Mouse (Mus musculus) lung, embryonic 14.5 days (tissue): ENCODE measurements around the gene Psd. TPM values are rescaled to one million over a fixed set of nuclear protein-coding genes. Genes with fewer than 3 reads are reported as not detected.
A peak's percentile ranks its signal among the peaks of the same experiment; 100 is the strongest.

Source experiments
- ATAC-seq: fragments of 200-750 bp; cut with Nextera tagmentation; 2 replicates; pipeline ENCODE4 v1.8.0; 2017; ENCODE audit warnings: mild to moderate bottlenecking, moderate TSS enrichment, moderate library complexity; ENCODE audit not compliant: insufficient read depth
- DNase-seq: peaks from one replicate; pipeline ENCODE4 v3.0.0-alpha.2; 2015
- H3K27ac ChIP-seq: fragments of 300-500 bp; sonication (generic); 2 replicates; pipeline ENCODE4 v1.5.1; 2014; ENCODE audit warnings: low read depth, mild to moderate bottlenecking, moderate library complexity
- H3K27me3 ChIP-seq: fragments of 300-500 bp; sonication (generic); 2 replicates; pipeline ENCODE4 v1.6.1; 2014; ENCODE audit warnings: low read length, control low read depth; ENCODE audit not compliant: insufficient read depth
- H3K36me3 ChIP-seq: fragments of 300-500 bp; sonication (generic); 2 replicates; pipeline ENCODE4 v1.6.1; 2014; ENCODE audit warnings: control low read depth; ENCODE audit not compliant: insufficient read depth
- H3K4me1 ChIP-seq: fragments of 300-500 bp; sonication (generic); 2 replicates; pipeline ENCODE4 v1.6.1; 2014; ENCODE audit warnings: antibody characterized with exemption, control low read depth; ENCODE audit not compliant: insufficient read depth
- H3K4me2 ChIP-seq: fragments of 300-500 bp; sonication (generic); 2 replicates; pipeline ENCODE4 v1.6.1; 2014; ENCODE audit warnings: mild to moderate bottlenecking
- H3K4me3 ChIP-seq: fragments of 300-500 bp; sonication (generic); 2 replicates; pipeline ENCODE4 v1.5.1; 2014; ENCODE audit warnings: low read depth, low read length
- H3K9ac ChIP-seq: fragments of 300-500 bp; sonication (generic); 2 replicates; pipeline ENCODE4 v1.6.1; 2014
- H3K9me3 ChIP-seq: fragments of 300-500 bp; sonication (generic); 2 replicates; pipeline ENCODE4 v1.6.1; 2016; ENCODE audit warnings: low read depth, low read length, control low read depth
- CTCF ChIP-seq: IDR thresholded peaks from 2 replicates; pipeline ENCODE4 v1.5.1; 2016; ENCODE audit warnings: antibody characterized with exemption, low read depth
- WGBS: fragments of 180-500 bp; shearing (Covaris S2); extraction: QIAGEN DNeasy Blood & Tissue Kit; methylation state at CpG from one replicate; pipeline ENCODE4 v1.1.7; 2014; 5-methylcytosine and 5-hydroxymethylcytosine counted together
- polyA plus RNA-seq: library from polyadenylated mRNA; unstranded; fragments of >200 nt; fragmentation: Nextera tagmentation; extraction: Ambion mirVana; gene quantifications from 2 replicates; pipeline ENCODE4 v1.2.1, GENCODE M21; 2014

The Psd gene
- polyA plus RNA-seq, 1 experiment from 2014 or later, result 9.9 TPM

DNA sequence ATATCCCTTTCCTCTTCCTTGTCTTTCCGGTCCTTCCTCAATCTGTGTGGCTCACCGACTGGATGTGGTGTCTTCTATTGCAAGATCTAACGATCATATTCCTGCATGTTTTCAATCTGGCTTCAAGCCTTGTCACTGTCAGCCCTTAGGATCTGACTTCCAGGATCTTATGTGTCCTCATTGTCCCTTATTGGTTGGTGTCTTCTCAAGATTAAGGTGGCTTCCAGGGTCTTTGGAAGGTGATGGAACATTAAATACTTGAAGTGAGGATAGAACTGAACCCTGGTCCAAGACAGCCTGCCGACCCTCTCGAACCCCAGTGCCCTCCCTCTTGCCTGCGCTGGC is 12.0 kb upstream of the Psd start:
- Histone ChIP-seq H3K4me3 (peak overlapping the region; percentile 59), H3K4me2 (peak overlapping the region; percentile 65), H3K4me1 (peaks cover 3% of the 10 kb centered on the region; the same call in 1 of the 2 replicates), H3K36me3 (no peaks in the 10 kb centered on the region), H3K27ac (peak overlapping the region; percentile 25; the same call in 1 of the 2 replicates), H3K9ac (no peak overlapping the region), H3K9me3 (no peaks in the 10 kb centered on the region), H3K27me3 (no peaks in the 10 kb centered on the region)
- no peak for TF ChIP-seq CTCF
- DNase-seq (no peak), ATAC-seq (no peak; the same call in 1 of the 2 replicates)
- WGBS, result 55% methylated on average over 6 of the region's 6 CpGs

GRCm38 (mm10) chr19:46338331-46338936 is 11.5 kb upstream of the Psd start, which contains the start of gene Cuedc2:
Cuedc2 (minus strand) TSS chr19:46338702.
- H3K4me1 ChIP-seq, result peaks cover 3% of the 10 kb centered on the region; the same call in 1 of the 2 replicates
- peak within 1 kb of the TSS; percentile 65 for H3K4me2 ChIP-seq
- peak within 1 kb of the TSS; percentile 66 for H3K9ac ChIP-seq
- H3K27ac ChIP-seq, result peak within 1 kb of the TSS; percentile 25
- H3K27me3 ChIP-seq, result no peaks in the 10 kb centered on the region
- peak within 1 kb of the TSS; percentile 59 for H3K4me3 ChIP-seq
- peak; percentile 68 for TF ChIP-seq CTCF
- DNase-seq, result peak; percentile 99
- under 1% methylated on average over 31 of the region's 31 CpGs for WGBS
- ATAC-seq, result peak; percentile 89
- H3K36me3 ChIP-seq, result no peaks in the 10 kb centered on the region
- H3K9me3 ChIP-seq, result no peaks in the 10 kb centered on the region

GRCm38 (mm10) chr19:46337719-46338330 is 10.9 kb upstream of the Psd start:
- DNase-seq (no peak), ATAC-seq (peak; percentile 15)
- H3K36me3 ChIP-seq, result no peaks in the 10 kb centered on the region
- TF ChIP-seq CTCF, result no peak
- no peaks in the 10 kb centered on the region for H3K9me3 ChIP-seq
- peak overlapping the region; percentile 59 for H3K4me3 ChIP-seq
- WGBS, result 37% methylated on average over 15 of the region's 15 CpGs
- H3K9ac ChIP-seq, result peak overlapping the region; percentile 66
- H3K4me1 ChIP-seq, result peaks cover 3% of the 10 kb centered on the region; the same call in 1 of the 2 replicates
- no peak overlapping the region for H3K27ac ChIP-seq
- no peaks in the 10 kb centered on the region for H3K27me3 ChIP-seq
- peak overlapping the region; percentile 65 for H3K4me2 ChIP-seq

- Histone ChIP-seq H3K36me3 (peaks cover 20% of the 10 kb centered on the region), H3K9ac (no peak overlapping the region), H3K4me3 (no peak overlapping the region), H3K4me2 (no peak overlapping the region), H3K4me1 (peaks cover 13% of the 10 kb centered on the region), H3K27me3 (no peaks in the 10 kb centered on the region), H3K9me3 (no peaks in the 10 kb centered on the region), H3K27ac (no peak overlapping the region)
- ATAC-seq, result no peak
- no peak for DNase-seq
- WGBS, result 82% methylated on average over 3 of the region's 3 CpGs
- no peak for TF ChIP-seq CTCF
Observed at GRCm38 (mm10) chr19:46333906-46334305, 7.0 kb upstream of the Psd start.

GRCm38 (mm10) chr19:46332721-46333339 is 5.9 kb upstream of the Psd start:
- Histone ChIP-seq H3K9me3 (no peaks in the 10 kb centered on the region), H3K27ac (no peak overlapping the region), H3K36me3 (peaks cover 20% of the 10 kb centered on the region), H3K4me1 (peaks cover 13% of the 10 kb centered on the region), H3K4me3 (no peak overlapping the region), H3K4me2 (no peak overlapping the region), H3K9ac (no peak overlapping the region), H3K27me3 (no peaks in the 10 kb centered on the region)
- DNase-seq (no peak), ATAC-seq (no peak)
- no peak for TF ChIP-seq CTCF
- 55% methylated on average over 7 of the region's 7 CpGs for WGBS

DNA sequence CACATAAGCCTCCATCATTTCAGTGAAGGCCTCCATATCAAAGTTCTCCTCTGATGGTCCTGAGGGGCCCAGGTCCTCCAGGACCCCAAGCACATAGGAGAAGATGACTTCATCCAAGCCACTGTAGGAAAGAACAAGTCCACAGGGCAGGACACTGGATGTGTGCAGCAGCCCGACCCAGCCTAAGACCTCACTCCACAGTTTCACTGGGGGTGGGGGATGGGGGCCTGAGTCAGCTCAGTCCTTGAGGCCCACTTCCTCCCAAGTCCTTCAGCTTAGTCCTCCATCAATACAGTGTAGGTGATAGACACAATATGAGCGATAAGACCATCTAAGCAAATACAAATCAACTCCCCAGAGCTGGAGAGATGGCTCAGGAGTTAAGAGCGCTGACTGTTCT is 5.0 kb upstream of the Psd start:
- Histone ChIP-seq H3K9me3 (no peaks in the 10 kb centered on the region), H3K9ac (no peak overlapping the region), H3K4me1 (peaks cover 17% of the 10 kb centered on the region), H3K27me3 (peaks cover 7% of the 10 kb centered on the region), H3K4me2 (no peak overlapping the region), H3K27ac (no peak overlapping the region), H3K36me3 (peaks cover 20% of the 10 kb centered on the region), H3K4me3 (no peak overlapping the region)
- DNase-seq (no peak), ATAC-seq (no peak)
- TF ChIP-seq CTCF, result no peak
- 83% methylated on average over 3 of the region's 3 CpGs for WGBS

DNA sequence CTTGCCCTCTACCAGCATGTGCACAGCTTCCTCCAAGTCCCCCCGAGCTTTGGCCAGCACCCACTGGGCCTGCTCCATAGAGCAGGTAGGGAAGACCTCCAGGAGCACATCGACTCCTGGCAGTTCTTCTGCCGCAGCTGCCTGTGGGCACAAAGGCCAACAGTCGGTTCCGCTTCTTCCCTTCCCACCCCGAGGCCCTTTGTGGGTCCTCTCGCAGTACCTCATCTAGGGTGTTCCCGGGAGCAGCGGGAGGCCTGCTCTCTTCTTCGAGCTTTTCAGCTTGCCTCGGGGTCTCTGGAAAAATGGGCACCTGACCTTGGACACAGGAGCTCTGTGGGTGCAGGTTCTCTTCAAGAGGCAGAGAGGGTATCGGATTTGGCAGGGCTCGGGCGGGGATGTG is 4.4 kb upstream of the Psd start:
- no peak overlapping the region for H3K9ac ChIP-seq
- no peak for TF ChIP-seq CTCF
- peaks cover 17% of the 10 kb centered on the region for H3K4me1 ChIP-seq
- H3K36me3 ChIP-seq, result peaks cover 20% of the 10 kb centered on the region
- no peak overlapping the region for H3K4me3 ChIP-seq
- no peak overlapping the region for H3K27ac ChIP-seq
- 93% methylated on average over 14 of the region's 14 CpGs for WGBS
- no peak overlapping the region for H3K4me2 ChIP-seq
- no peaks in the 10 kb centered on the region for H3K9me3 ChIP-seq
- ATAC-seq, result no peak
- DNase-seq, result no peak
- peaks cover 14% of the 10 kb centered on the region for H3K27me3 ChIP-seq
